Mouse (Mus musculus): ENCODE results near the gene Tbcc.

Tbcc gene

DNA sequence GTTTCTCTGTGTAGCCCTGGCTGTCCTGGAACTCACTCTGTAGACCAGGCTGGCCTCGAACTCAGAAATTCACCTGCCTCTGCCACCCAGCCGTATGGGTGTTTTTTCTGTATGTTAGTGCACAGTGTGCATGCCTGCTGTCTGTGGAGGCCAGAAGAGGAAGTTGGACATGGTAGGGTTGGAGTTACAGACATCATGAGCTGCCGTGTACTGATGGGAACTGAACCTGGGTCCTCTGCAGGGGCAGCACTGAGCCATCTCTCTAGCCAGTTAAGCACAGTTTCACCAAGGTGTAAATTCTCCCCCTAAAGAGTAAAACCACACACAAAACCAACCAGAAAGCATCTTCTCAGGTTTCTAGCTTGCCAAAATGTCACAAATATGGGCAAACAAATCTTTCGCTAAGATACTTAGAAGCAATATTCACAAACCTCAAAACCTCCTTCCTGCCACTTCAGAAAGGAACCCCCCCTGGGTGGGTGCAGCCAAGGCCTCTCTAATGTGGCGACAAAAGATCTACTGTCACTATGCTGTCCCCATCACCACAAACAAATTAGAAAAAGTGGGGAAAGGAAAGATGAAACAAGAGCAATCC, 20.2 kb upstream of the Tbcc start:
- DNase-seq (ENCODE audit: low spot score in 2 of 2): no peak

DNA sequence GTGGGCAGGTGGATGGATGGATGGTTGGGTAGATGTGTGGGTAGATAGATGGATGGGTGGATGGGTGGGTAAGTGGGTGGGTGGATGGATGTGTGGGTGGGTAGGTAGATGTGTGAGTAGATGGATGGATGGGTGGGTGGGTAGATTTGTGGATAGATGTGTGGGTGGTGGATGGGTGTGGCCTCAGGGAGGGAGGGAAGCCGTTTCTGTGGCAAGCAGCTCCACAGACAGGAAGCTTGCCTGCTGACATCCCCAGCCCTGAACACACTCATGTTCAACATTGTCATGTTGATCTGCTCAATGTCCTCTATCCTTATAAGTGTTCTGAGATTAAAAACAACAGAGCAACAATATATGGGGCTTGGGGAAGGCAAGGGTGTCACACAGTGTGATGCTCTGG, 19.6 kb upstream of the Tbcc start:
- no peak for DNase-seq (ENCODE audit: low spot score in 2 of 2)

DNA sequence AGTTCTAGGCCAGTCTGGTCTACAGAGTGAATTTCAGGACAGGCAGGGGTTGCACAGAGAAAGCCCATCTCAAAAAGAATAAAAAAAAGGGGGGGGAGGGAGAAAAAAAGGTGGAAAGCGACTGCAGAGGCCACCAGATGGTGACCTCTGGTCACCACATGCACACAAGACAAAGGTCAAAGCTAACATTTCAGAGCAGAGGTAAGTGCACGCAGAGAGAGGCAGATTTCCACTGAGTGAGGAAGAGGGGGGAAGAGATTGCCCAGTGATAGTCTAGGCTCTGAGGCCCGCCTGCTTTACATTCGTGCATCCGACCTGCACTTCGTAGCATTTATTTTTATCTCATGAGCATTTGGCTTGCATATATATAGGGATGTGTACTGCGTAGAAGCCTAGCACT, 17.7 kb upstream of the Tbcc start:
- no peak for DNase-seq (ENCODE audit: low spot score in 2 of 2)

DNA sequence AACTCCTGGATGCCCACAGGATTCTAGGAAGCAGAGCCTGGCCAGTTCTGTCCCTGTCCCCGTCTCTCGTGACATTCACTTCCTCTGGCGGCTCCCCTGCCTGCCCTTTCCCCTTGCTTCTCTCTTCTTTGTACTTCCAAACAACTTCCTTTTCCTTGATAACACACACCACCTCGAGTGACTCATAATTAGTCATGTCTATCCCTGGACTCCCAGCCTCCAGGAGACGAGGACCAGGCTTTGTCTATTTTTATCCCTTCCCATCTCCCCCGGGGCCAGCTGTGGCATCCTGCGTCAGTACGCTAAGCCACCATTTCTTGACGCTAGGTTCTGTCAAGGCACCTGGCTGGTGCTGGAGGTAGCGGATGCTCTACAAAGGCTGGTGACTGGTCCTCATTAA, 16.4 kb upstream of the Tbcc start:
- no peak for DNase-seq (ENCODE audit: low spot score in 2 of 2)

DNA sequence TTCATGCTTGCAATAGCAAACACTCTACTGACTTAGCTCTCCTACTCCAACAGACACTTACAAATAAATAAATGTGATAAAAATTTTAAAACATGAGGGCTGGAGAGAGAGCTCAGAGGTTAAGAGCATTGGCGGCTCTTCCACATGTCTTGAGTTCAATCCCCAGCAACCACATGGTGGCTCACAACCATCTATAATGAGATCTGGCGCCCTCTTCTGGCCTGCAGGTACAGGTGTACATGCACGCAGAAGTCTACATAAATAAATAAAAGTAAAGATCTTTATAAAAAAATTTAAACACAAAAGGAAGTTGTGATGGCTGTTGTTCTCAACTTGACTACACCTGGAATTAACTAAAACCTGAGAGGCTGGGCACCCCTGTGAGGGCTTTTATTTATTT, 14.9 kb upstream of the Tbcc start:
- DNase-seq (ENCODE audit: low spot score in 2 of 2): no peak

DNA sequence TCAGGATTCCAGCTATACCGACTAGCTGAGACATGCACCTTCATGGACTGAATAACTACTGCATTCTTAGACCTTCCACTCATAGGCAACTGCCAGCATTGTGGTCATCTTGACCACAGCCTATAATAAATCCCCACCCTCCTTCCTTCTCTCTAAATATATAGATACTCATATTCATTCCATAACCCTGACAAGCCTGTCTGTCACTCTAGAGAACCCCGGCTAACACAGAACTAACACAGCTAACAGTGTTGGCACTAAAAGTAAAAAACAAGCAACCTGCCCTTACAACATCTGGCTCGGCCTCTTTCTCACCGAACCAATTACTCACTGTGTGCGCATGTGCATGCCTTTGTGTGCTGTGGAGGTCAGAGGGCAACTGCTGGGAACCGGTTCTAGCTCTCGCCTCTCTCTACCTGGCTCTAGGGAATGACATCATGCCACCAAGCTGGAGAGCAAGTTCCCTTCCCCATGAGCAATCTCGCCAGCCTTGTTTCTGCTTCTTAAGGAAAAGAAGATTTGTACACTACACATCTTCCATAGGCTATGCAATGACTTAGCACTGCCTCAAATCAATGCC, 14.0 kb upstream of the Tbcc start:
- DNase-seq (ENCODE audit: low spot score in 2 of 2): no peak

DNA sequence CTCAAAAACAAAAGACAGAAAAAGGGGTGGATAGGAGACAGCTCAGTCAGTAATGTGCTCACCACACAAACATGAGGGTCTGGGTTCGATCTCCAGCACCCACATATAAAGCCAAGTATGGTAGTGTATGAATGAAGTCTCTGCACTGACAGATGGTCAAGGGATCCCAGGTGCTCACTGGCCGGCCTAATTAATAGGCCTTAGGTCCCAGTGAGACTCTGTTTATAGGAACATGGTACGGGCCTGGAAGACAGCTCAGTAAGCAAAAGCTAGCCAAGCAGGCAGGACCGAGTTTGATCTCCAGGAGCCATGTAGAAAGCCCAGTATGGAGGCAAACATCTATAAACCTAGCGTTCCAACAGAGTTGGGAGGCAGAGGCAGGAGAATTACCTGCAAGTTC, 13.4 kb upstream of the Tbcc start:
- no peak for DNase-seq (ENCODE audit: low spot score in 2 of 2)

DNA sequence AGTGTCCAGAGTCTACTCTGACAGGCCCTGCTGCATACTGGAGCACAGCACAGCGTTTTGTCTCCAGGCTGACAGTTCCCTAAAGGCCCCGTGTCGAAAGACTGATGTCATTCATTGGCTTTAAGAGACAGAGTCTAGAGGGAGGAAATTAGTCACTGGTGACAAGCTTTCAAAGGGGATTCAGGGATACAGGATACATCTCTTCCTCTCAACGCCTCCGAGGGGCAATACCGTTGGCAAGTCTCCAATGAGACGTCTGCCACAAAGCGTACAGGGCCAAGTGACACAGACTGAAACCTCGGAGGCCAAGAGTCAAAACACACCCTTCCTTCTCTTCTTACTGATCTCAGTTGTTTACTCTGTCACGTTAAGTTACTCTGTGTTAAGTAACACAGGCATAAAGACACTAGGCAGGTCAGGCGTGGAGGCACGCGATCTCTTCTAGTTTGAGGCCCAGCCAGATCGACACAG, 10.6 kb upstream of the Tbcc start:
- no peak for DNase-seq (ENCODE audit: low spot score in 2 of 2)

DNA sequence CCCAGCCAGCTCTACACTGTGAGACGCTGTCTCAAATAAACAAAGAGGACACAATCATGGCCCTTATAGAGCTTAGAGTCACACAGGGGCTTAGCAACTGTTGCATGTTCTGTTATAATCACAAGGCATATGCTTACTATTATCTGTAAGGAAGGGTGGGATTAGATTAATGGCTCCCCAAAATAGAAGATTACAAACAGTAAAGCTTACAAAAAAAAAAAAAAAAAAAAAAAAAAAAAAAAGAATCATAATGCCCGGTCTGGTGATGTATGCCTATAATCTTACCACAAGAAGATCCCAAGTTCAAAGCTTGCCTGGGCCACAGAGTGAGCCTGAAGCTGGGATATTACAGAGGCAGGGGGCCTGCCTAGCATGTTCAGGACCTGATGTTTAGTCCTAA, 10.2 kb upstream of the Tbcc start:
- no peak for DNase-seq (ENCODE audit: low spot score in 2 of 2)

DNA sequence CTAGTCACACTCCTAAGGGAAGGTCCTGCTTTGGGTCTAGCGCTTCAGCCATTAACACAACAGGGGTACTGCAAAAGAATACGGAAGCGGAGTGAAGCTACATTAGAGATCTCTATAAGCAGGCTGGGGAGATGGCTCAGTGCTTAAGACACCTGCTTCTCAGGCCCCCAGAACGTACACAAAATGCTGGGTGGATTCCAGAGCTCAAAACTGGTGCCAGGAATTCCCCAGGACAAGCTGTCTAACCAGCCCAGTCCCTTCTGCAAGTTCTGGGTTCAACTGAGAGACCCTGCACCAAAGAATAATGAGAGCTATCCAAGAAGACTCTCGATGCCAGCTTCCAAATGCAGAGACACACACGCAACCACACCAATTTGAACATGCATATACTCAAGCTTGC, 8.8 kb upstream of the Tbcc start:
- DNase-seq (ENCODE audit: low spot score in 2 of 2): no peak

DNA sequence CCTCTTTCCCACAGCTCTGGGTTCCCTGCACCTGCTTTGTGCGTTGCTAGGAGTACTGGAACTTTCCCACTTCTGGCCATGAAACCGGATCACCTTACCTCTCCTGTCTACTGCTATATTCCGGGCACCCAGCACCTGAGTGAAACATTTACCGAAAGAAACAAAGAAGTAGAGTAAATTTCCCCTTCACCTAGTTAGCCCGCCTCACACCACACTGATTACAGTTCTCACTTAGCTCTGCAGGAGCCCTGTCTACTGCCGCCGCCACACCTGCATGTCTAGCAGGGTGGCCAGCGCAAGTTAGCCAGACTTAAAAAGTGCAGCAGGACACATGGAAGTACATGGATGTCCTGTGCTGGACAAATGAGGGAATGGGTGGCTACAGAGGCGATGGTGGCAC, 7.4 kb upstream of the Tbcc start:
- no peak for DNase-seq (ENCODE audit: low spot score in 2 of 2)

DNA sequence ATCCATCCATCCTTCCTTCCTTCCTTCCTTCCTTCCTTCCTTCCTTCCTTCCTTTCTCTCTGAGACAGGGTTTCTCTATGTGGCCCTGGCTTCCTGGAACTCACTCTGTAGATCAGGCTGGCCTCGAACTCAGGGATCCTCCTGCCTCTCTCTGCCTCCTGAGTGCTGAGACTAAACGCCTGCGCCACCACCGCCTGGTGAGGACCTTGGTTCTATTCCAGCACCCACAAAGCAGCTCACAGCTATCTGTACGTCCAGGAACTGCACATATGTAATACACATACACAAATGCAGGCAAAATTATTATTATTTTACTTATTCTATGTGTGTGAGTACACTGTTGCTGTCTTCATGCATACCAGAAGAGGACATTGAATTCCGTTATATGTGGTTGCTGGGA, 5.7 kb upstream of the Tbcc start:
- no peak for DNase-seq (ENCODE audit: low spot score in 2 of 2)

DNA sequence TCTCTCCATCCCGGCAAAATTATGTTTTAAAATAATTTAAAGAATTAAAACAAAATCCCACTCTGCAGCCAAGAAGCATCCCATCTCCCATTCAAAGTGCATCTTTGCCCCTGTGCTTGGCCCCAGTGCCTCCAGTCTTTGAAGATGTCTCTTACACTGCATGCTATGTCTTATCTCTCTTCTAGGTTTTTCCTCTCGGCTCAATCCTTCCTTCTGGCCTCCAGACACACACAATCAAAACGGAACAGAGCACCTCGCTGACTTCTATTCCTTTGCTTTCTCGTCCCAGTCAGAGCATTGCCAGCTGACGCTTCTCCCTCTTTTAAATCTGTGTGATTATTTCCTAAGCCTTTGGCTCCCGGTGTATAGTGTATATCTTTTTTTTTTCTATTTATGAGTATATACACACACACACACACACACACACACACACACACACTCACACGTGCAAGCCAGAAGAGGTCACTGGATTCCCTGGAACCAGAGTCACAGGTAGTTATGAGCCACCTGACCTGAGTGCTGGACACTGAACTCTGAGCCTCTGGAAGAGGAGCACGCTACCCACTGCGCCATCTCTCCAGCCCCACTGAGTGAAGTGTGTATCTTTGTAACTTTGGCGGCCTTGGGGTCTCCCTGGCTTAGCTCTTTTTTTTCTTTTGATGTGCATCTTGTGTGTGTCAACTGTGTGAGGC, 5.1 kb upstream of the Tbcc start:
- DNase-seq (ENCODE audit: low spot score in 2 of 2): no peak

DNA sequence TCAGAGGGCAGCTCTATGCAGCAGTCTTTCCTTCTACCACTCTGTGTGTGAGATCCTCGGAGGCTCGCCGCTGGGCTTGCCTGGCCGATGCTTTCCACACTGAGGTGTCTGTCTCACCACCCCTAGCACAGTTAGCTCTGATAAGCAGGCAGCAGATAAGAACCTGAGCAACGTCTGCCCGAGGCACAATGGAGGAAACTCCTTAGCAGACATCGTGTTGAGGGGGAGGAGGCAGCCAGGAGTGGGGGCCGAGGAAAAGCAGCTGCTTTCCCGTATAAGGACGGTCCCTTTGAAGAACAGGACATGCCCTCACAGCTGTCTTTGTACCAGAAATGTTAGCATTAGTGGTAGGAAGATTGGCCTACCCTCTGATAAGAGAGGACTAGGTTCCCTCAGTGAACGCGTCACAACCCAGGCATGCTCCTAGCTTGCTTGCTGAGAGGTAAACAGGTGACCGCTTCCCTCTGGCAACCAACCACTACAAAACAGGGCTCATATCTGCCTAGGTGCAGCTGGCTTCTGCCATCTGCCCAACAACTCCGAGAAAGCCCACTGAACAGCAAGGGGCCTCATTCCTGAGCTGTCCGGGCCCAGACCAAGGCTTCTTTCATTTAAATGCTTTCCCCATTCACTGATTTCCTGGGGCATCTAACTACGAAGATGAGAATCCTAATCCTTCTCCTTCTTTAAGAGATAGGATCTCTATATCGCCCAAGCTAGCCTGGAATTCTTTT, 4.4 kb upstream of the Tbcc start:
- DNase-seq (ENCODE audit: low spot score in 2 of 2): no peak

DNA sequence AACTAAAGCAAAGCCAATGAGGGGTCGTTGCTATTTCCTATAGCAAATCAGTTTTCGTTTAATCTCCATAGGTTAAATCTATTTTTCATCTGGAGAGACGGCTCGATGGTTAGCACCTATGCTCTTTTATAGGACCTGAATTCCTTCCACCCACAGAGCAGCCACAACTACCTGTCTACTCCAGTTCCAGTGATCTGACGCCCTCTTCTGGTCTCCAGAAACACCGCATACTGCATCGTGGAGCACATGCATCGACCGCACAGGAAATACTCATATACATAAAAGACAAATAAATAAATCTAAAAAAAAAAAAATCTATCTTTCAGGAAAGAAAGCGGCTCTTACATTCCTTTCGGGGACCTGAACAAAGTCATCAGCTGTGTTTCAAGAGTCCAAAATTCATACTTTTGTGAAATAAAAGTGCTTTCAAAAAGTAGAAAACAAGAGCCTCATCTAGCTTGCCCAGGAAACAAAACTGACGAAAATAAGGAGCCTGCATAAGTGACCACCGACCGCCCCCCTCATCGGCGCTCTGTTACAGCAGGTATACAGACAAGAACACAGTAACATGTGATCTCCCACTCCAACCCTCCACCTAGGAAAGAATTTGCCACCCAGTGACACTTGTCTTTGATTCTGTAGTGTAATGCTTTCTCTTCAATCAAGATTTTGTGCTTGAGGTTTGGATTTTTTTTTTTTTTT, 1.8 kb upstream of the Tbcc start:
- no peak for DNase-seq (ENCODE audit: low spot score in 2 of 2)

DNA sequence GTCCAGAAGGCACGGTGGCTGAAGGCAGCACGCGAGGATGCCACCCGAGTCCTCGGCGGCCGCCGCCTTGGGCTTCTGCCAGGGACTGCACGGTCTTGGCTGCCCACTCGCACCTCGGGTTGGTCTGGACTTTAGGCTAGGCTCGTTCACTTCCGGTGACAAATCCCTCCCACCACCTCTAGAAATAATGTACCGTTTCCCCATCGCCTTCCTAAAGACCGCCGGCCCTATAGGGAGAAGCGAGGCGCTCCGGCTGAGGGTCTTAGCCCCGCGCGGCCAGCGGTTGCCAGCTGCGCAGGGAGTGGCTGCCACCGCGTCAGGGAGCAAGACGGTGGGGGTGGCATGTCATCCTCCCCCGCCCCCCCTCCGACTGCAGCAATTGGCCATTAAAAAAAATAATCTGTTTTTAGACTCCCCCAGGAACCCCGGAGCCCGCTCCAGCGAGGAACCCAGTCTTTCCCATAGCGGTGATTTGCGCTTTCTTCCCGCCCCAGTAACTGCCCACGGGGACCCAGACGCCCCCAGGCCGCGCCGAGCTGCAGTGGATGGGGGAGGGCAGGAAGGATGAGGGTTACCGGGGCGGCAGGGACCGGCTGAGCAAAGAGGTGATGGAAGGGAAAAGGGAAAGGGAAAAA, 917 bp upstream of the Tbcc start:
- DNase-seq (ENCODE audit: low spot score in 2 of 2): peak; percentile 71 to 76

DNA sequence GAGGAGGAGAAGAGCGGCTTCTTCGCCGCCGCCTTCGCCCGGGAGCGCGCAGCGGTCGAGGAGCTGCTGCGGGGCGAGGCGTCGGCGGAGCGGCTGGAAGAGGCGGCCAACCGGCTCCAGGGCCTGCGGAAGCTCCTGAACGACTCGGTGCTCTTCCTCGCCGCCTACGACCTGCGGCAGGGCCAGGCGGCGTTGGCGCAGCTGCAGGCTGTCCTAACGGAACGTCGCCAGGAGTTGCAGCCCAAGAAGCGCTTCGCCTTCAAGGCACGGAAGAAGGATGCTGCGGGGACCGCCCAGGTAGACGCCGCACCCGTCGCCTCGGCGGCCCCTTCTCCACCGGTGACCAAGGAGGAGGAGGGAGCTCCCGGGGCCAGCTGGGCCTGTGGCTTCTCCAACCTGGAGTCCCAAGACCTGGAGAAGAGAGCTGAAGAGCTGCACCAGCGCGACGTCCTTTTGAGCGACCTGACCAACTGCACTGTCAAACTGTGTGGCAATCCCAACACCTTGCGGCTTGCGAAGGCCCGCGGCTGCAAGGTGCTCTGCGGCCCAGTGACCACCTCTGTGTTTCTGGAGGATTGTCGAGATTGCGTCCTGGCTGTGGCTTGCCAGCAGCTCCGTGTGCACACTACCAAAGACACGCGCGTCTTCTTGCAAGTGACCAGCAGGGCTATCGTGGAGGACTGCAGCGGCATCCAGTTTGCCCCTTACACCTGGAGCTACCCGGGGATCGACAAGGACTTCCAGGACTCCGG, 535 bp downstream of the Tbcc start:
- DNase-seq (ENCODE audit: low spot score in 2 of 2): peak in 1 of 2 experiments; percentile 35

DNA sequence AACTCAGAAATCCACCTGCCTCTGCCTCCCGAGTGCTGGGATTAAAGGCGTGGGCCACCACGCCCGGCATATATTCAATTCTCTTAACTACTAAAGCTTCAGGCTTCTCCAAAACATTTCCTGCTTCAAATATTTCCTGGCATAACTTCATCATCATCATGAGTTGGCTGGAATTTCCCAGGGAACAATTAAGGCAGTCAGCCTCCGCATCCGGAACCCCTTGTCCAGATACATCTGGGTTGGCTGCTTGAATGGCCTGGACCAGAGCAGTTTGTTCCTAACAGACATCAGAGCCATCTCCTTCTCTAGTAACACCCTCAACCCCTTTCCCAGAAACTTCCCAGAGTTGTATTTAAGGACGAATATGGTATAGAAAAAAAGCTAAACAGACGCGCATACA, 4.9 kb downstream of the Tbcc start:
- DNase-seq (ENCODE audit: low spot score in 2 of 2): no peak

DNA sequence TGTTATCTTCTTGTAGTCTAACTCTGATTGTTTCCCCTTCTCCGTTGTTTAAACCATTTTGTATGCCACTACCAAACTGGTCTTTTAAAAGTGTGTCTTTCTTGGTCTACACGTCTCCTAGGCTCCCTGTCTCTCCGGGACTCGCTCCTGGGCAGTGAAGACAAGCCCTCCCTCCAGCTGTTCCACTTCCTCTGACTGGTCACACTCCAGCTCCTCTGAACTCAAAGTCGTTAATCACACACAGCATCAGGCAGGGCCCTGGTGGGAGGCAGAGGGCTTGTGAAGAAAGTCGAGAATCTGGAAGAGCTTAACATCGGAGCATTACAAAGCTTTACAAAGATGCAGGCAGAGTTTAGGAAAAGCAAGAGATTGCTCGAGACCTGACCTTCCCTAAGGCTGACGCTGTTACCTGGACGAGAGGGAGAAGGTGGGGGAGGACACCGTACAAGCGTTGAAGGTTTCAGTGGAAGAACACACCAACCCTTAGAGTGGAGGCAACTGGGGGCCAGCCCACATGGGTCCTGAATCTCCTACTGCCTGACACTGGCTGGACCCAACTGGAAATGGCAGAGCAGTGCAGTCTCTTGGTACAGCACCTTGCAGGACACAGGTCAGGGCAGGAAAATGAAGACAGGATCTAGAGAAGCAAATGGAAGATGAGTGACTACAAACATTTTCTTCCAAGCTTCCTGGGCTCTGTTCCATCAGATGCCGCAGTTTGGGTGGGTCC, 6.9 kb downstream of the Tbcc start:
- no peak for DNase-seq (ENCODE audit: low spot score in 2 of 2)

DNA sequence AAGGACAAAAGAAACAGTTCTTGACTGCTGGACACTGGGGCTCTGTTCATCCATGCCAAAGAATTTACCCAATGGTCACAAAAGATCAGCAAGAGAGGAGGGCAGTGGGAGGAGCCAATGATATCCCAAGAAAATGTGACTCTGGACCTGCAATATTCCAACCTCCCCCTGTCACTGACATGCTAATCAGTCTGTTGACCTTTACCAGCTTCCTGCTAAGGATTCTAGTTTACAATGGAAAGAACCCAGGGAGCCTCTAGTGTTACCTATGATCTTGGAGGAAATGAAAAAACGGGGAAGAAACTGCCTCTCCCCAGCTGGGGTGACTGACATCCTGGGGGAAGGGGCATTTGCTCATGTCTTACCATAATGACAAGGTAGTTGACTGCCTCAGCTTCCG, 10.5 kb downstream of the Tbcc start:
- no peak for DNase-seq (ENCODE audit: low spot score in 2 of 2)

Measured in urinary bladder, postnatal 4 days (tissue).